Mouse (Mus musculus): ENCODE results near the gene Gm36028.

DNA sequence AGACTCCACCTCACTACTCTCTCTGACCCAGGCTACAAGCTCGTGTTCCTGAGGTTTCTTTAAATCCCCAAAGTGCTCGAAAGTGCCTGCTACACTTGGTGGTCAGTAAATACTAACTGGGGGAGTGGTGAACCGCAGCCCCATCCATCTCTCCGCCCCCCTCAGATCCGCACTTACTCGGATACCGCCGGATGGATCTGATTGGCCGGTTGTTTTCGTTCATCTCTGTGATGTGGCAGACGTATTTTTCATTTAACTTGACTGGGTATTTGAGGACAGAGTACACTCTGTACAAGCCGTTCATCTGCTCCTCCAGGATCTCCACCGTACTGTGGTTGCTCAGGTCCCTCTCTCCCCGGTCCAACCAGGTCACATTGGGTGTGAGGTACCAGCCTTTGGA, 6.9 kb downstream of the Gm36028 start:
- no peak for TF ChIP-seq POLR2A (IDR thresholded peaks at IDR 0.05; ENCODE audit: borderline replicate concordance, insufficient read depth, low read length)
- TF ChIP-seq CTCF (IDR thresholded peaks at IDR 0.05; ENCODE audit: borderline replicate concordance, insufficient read depth, low read depth, low read length), result no peak
